Mouse (Mus musculus): ENCODE results near the gene Taf12.

Gene Taf12

DNA sequence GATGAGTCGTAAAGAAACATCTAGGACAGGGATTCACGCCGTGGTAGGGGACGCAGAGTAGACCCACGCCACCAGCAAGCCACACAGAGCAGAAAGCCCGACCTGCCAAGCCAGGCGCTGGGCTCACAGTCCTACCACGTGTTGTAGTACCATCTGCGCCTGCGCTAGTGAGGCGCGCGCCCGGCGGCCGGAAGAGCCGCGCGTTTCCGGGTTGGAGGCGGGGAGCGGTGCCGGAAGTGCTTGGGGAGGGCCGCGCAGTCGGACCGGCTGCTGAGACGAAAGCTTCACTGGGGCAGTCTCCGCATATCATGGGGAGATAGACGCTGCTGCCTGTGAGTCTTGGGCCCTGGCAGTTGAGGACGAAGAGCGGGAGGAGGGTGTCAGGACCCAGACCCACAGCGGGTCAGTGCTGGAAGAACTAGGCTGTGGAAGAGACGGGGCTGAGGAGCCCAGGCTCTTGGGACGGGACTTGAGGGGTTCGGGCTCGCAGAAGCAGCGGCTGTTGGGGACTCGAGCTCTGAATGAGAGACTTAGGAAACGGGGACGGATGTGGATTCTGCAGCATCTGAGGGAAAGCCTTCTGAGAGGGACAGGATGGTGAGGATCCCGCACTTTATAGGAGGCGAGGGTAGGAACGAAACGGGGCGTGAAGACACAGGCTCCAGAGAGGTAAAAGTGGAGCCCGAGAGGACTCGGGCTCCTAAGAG lies at the start of gene Taf12:
Gene Taf12, plus strand, starts transcription at position 220 of the 707 bp plus-strand sequence.
- DNase-seq (ENCODE audit: extremely low spot score): peak; percentile 96

DNA sequence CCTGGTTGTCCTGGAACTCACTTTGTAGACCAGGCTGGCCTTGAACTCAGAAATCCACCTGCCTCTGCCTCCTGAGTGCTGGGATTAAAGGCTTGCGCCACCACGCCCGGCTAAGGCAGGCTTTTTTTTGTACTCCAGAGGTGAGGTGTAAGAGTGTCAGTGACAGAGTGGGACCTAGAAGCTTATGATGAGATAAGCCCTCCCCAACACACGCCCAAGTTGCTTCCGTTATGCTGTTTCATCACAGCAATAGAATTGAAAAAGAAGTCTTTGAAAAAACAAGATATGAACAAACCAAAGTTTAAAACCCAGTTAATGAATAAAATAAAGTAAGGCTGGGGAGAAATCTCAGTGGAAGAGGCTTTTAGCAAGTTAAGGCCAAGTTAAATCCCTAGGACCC lies 43.8 kb upstream of the Taf12 start:
- DNase-seq (ENCODE audit: extremely low spot score): no peak

DNA sequence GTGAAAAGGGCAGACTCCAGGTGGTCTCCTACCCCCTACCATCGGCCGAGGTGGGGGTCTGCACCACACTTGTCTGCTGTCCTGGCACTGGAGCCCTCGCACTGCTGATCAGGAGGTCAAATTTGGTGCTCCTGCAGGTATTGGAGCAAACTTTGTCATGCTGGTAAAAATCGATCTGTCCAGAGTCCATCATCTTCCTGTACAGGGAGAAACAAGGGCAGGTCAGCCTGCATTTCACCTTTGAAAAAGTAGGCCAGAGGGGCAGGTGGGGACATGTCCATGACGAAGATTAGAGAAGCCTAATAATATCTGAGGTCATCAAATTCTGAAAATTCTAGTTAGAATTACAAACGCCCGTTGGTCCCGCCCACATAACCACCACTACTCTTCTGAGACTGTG lies 39.5 kb upstream of the Taf12 start:
- DNase-seq (ENCODE audit: extremely low spot score): no peak

DNA sequence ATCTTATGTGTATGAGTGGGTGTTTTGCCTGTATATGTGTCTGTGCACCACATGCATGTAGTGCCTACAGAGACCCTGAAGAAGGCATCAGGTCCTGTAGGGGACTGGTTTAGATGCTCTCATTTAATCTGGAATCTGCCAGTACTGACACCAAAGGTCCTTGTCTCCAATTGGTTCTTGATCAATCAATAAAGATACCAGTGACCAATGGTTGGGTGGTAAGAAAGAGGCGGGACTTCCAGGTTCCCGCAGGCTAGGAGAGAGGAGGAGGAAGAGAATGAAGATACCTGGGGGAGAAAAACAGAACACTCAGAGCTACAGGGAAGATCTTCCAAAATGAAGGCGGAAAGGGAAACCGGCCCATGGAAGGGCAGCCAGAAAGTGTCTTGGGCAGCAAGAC lies 35.8 kb upstream of the Taf12 start:
- no peak for DNase-seq (ENCODE audit: extremely low spot score)

DNA sequence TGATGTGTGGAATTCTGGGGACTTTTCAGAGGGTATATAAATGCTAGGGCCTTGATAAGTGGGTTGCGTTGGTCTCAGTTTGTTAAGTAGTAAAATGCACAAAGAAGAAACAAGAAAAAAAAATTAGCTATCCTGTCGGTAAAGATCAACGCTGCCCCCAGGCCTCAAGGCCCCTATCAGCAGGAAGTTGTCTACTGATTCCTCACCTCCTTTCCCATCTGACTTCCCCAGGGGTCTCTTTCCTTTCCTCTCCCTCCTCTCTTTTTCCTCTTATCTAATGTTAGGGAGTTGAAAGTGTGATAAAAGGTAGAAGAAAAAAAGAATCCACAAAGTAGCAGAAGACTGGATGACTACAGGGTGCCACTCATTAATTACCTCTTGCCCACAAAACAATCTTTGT lies 33.8 kb upstream of the Taf12 start:
- DNase-seq (ENCODE audit: extremely low spot score): no peak

DNA sequence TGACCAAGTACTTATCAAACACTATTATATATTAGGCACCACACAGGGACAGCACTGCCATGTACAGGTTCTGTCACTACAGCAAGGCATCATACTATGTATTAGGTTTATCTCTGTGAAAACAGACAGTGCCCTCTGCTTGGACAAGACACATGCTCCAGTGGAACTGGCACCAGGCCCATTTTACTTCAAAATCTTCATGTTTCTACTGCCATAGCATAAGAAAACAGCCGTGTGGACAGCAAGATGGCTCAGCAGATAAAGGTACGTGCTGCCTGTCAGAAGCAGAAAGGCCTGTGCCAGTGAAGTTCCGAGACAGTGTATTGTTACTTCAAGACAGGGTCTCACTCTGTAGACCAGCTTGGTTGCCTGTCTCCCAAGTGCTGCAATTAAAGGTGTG lies 33.0 kb upstream of the Taf12 start:
- DNase-seq (ENCODE audit: extremely low spot score): no peak

DNA sequence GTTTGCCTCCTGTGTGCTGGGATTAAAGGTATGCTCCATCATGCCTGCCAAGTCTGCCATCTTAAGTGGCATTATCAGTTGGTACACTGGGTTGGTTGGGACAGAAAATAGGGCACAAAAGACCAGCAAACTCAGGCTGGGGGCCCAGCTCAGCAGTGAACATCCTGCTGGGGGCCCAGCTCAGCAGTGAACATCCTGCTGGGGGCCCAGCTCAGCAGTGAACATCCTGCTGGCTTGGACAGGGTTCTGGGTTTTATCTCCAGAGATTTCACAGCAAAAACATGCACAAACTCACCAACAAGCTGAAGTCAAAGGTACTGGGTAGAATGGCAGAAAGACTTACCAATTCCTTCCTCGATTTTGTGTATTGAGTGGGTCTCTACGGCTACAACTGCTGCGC lies 28.5 kb upstream of the Taf12 start:
- no peak for DNase-seq (ENCODE audit: extremely low spot score)

DNA sequence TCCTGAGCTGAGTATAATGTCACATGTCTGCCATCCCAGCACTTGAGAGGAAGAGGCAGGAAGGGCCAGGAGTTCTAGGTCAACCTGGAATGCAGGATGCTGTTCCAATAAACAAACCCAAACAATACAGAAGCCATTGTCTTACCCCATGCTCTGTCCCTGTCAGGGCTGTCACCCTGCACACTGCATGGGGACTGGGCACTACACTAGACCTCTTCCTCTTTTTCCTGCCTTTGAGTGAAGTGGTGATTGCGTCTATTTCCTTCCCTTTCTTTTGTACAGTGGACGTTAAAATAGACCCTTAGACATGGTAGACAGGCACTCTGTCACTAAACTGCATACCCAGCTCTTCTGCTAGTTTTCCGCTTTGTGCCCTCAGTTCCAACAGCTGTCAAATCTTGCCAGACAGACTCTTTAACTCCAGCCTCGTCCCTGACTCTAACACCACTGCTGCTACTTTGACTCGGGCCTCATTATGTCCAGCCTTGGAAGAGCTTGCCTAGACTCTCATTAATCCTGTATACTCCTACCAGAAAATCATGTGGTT lies 26.7 kb upstream of the Taf12 start:
- no peak for DNase-seq (ENCODE audit: extremely low spot score)

DNA sequence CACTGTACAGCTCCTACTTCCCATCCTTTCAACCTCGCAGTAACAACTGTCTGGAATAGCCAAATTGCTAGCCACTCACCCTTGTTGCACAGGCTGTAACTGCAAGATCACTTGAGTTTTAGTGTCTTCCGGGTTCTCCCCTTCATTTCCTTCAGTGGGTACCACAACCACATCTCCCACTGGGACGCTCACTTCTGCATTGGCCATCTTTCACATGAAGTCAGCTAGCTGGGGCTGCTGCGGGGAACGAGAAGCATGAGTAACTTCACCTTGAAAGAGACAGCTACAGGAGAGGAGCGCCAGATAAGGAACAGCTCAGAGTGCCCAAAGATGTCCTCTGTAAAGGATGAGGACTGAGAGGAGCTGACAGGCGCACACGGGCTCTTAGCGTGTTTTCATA lies 22.6 kb upstream of the Taf12 start:
- DNase-seq (ENCODE audit: extremely low spot score): no peak

DNA sequence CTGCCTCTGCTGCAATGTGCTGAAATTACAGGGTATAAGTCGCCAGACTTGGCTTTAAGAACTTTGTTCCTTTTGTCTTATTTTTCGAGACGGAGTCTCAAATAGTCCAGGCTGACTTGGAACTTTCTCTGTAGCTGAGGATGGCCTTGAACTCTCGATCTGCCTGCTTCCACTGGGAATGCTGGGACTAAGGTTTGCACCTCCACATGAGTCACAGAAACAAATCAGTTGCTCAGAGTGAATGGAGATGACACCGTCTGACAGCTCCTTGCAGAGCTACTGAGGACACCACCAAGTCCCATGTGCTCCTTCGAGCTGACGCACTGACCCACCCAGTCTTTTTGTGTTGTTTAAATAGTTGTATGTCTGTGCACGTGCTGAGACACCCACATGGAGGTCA lies 21.0 kb upstream of the Taf12 start:
- no peak for DNase-seq (ENCODE audit: extremely low spot score)

DNA sequence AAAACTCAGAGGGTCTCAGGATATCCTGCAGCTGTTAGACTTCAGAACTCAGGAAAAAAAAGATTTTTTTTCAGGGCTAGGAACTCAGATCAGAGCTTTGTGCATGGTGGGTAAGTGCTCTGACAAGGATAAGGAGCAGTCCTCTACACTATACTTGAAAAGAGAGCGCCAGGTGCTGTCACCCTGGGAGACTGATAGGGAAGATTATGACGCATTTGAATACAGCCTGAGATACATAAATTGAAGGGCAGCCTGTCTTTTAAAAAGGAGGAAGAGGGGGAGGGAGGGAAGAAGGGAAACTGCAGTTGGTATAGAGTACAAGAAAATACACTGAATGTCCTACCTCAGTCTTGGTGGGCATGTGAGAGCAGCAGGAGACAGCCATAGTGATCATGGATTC lies 20.6 kb upstream of the Taf12 start:
- no peak for DNase-seq (ENCODE audit: extremely low spot score)

DNA sequence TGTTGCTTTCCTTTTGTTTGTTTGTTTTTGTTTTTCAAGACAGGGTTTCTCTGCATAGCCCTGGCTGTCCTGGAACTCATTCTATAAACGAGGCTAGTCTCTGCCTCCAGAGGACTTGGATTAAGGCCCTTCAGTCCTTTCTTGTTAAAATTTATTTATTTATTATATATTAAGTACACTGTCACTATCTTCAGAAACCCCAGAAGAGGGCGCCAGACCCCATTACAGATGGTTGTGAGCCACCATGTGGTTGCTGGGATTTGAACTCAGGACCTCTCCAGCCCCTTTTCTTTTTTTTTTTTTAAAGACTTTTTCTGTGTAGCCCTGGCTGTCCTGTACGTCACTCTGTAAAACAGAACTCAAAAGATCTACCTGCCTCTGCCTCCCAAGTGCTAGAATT lies 19.2 kb upstream of the Taf12 start:
- DNase-seq (ENCODE audit: extremely low spot score): no peak

DNA sequence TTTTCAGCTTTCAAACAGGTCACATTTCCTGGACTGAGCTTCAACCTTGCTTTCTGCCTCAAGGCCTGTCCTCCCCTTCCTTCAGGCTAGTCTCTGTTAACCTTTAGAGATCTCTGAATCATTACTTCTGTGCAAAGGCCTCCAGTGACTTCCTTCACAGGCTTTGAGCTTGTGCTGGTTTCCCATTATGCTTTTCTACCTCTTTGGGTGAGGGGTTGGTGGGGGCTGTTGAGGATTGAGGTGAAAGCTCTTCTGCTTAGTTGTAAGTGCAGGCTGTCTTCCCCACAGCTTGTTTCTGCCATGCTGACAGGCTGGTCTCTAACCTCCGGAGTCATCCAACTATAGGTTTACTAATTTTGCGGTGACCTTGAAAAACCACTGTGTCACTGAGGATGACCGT lies 17.8 kb upstream of the Taf12 start:
- no peak for DNase-seq (ENCODE audit: extremely low spot score)

DNA sequence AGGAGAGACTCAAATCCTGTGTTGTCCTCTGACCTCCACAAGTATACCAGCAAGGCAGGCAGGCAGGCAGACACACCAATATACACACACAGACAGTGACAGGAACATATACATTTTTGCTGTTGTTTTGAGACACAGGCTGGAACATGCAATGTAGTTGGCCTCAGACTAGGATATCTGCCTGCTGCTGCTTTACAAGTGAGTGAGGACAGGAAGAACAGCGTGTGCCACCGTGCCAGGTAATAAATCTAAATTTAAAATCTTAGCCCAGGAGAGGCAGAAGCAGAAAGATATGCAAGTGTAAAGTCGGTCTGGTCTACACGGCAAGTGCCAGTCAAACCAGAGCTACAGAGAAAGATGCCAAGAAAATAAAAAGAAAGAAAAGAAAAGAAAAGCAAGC lies 14.9 kb upstream of the Taf12 start:
- DNase-seq (ENCODE audit: extremely low spot score): no peak

DNA sequence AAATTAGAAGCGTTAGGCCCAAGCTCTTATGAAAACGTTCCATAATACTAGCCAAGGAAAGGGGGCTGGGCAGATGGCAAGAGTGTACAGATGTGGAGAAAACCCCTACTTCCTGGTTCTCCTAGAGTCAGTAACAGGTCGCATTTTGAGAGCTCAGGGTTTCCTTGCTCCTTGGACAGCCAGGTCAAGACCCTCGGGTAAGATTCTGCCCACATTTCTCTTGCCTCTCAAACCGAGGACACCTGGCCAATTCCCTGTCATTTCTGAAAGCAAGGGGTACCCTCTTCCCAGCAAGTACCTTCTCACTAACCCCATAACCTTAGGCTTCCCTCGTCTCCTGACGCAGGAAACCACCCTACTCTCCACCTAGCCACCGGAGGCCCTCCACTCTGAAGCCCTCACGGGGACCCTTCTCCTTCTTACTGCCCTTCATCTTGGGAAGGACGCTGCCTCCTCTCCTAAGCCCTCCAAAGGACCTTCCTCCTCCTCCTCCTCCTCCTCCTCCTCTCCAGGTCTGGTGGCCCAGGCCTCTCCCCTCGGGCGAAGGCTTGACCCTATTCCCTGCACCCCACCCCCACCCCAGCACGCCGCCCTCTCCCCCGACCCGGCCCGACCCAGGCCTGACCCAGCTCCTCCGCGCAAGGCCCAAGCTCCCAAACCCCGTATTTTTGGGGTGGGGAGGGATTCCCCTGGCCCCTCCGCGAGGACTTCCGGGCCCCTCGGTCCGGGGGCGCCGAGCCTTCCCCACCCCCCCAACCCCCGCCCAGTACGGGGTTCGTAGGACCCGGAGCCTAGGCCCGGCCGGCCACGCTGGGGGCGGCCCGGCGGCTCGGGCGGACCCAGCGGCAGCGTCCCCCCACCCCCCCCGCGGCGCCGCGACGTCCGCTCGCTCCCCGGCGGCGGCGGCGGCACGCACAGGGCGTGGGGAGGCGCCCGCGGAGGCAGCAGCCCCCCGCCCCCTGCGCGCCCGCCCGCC lies 13.5 kb upstream of the Taf12 start:
- DNase-seq (ENCODE audit: extremely low spot score): peak; percentile 73

DNA sequence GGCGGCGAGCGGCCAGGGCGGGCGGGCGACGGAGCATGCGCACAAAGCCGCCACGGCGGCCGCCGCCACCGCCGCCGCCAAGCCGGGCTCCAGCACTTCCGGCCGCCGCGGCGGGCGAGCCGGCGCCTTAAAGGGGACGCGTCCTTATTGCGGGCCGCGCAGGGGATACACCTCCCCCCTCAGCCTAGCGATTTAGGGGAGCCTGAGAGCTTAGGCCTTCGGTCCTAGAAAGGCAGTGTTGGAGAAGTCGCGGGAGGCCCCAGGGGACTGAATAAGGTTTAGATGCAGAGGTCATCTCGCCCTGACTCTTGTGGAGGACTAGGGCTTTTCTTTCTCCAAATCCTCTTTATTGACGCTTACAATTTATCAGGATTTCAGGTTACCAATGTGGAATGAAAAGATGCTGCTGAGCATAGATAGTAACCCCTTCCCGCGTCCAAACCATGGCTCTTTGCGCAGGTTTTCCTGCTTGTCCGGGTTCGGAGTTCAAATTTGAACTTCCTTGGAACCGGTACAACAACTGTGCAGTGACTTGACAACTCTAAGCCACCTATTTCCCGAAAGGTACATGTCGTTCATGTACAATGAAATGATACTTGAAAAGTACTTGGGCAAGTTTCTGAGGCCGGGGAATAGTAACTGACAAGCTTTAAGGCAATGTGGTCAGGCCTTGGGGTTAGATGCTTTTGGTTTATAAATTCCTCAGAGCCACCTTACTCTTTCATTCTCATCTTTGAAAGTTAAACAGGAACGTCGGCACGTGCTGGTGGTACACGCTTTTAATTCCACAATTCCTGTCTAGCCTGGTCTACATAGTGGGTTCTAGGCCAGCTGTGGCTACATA lies 12.4 kb upstream of the Taf12 start, which contains the start of gene Gmeb1:
Gene Gmeb1, minus strand, starts transcription at position 89 of the 844 bp plus-strand sequence.
- DNase-seq (ENCODE audit: extremely low spot score): peak; percentile 73

DNA sequence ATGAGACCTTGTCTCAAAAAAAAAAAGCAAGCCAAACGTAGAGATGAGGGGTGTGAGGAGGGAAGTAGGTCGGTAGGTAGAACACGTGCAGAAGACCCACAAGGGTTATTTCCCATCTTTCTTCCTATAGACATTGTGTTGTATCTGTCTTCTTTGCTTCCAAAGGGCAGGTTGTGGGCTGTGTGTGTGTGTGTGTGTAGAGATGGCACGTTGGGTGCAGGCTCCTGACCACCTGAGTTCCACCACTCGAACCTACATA lies 11.9 kb upstream of the Taf12 start:
- no peak for DNase-seq (ENCODE audit: extremely low spot score)

DNA sequence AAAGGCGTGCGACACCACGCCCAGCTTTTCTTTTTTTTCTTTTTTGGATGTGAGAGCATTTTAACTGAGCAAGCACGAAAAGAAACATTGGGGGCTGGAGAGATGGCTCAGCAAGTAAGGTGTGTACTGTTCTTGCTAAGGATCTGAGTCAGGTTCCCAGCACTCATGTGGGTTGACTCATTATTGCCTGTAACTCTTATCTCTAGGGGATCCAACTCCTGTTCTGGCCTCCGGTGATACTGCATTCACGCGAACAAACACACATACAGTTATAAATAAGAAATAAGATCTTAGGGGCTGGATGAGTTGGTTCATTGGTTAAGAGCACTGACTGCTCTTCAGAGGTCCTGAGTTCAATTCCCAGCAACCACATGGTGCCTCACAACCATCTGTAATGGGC lies 10.9 kb upstream of the Taf12 start:
- DNase-seq (ENCODE audit: extremely low spot score): no peak

DNA sequence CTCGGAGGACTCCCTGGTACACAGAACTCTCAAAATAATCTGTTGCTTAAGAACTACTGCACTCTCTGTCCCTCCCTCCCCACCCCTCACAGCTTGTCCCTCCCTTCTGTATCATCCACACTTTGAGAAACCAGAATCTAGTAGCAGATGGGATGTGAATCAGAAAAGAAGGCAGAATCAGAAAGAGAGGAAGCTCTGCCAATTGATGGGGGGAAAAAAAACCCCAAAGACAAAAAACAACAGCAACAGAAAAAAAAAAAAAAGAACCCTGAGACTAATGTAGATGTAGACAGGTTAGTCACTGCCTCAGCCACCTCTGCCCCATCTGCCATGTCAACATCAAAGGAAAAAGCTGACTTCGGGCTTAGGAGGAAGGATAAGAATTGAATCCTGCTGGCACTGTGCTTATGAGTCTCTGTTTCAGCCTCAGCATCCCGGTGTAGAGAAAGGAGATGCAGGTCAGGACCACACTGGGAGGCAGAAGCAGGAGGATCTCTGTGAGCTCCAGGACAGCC lies 7.3 kb upstream of the Taf12 start:
- no peak for DNase-seq (ENCODE audit: extremely low spot score)

DNA sequence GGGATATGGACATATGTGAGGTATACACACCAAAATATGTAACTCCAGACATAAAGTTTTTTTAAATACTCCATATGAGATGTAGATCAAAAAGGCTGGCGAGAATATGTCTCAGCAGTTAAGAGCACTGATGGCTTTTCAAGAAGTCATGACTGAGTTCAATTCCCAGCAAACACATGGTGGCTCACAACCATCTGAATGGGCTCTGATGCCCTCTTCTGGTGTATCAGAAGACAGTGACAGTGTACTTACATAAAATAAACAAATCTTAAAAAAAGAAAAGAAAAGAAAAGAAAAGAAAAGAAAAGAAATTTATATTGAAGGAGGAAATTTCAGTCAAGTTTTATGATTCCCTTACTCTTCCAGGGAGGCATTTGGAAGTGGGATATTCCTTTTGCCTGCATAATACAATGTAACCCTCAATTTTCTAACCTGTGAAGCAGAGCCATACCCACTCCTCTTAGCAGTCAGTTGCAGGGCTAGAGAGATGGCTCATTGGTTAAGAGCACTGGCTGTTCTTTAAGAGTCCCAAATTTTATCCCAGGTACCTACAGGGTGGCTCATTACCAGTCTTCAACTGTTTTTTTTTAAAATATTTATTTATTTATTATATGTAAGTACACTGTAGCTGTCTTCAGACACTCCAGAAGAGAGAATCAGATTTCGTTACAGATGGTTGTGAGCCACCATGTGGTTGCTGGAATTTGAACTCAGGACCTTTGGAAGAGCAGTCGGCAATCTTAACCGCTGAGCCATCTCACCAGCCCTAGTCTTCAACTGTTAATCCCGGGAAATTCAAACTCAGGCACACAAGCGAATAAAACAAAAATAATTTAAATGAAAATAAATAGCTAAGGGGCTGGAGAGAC lies 5.1 kb upstream of the Taf12 start:
- peak; percentile 23 for DNase-seq (ENCODE audit: extremely low spot score)

Data from embryo, embryonic 9.5 days (tissue).